Mouse (Mus musculus) CD4-positive, CD25-positive, alpha-beta regulatory T cell, adult 4 months (primary cell): ENCODE results near the gene Vav2. TPM values are rescaled to one million over a fixed set of nuclear protein-coding genes. Genes with fewer than 3 reads are reported as not detected.
A peak's percentile ranks its signal among the peaks of the same experiment; 100 is the strongest.

Experiments
- ATAC-seq: one replicate; pipeline ENCODE4 v1.8.0; 2017
- polyA plus RNA-seq, 2 experiments: library from polyadenylated mRNA; unstranded; fragments of 100-300 nt; shearing (Covaris generic); gene quantifications; one replicate each; pipeline ENCODE4 v1.2.1; 2017

Gene Vav2
- polyA plus RNA-seq, 2 experiments from 2014 or later, result 9.9 to 10.0 TPM

GRCm38 (mm10) chr2:27408194-27408593 lies 18.6 kb downstream of the Vav2 start:
- ATAC-seq, result no peak

- ATAC-seq, result peak; percentile 57
Observed at GRCm38 (mm10) chr2:27406928-27407327, 19.9 kb downstream of the Vav2 start.

- peak; percentile 35 for ATAC-seq
Observed at GRCm38 (mm10) chr2:27405094-27405884, 21.5 kb downstream of the Vav2 start.

- peak; percentile 65 for ATAC-seq
Observed at GRCm38 (mm10) chr2:27404375-27405093, 22.3 kb downstream of the Vav2 start.

- ATAC-seq, result no peak
Observed at GRCm38 (mm10) chr2:27401544-27401943, 25.3 kb downstream of the Vav2 start.

- ATAC-seq, result no peak
Observed at GRCm38 (mm10) chr2:27400083-27400482, 26.8 kb downstream of the Vav2 start.

- ATAC-seq, result no peak
Observed at GRCm38 (mm10) chr2:27396656-27397440, 30.0 kb downstream of the Vav2 start.

GRCm38 (mm10) chr2:27394158-27394832 lies 32.5 kb downstream of the Vav2 start:
- ATAC-seq, result no peak

GRCm38 (mm10) chr2:27392278-27392677 lies 34.6 kb downstream of the Vav2 start:
- ATAC-seq, result no peak

GRCm38 (mm10) chr2:27390775-27391174 lies 36.1 kb downstream of the Vav2 start:
- ATAC-seq, result no peak

GRCm38 (mm10) chr2:27390325-27390724 lies 36.5 kb downstream of the Vav2 start:
- ATAC-seq, result no peak

GRCm38 (mm10) chr2:27389272-27390162 lies 37.3 kb downstream of the Vav2 start:
- ATAC-seq, result no peak

GRCm38 (mm10) chr2:27387209-27387608 lies 39.6 kb downstream of the Vav2 start:
- ATAC-seq, result no peak

GRCm38 (mm10) chr2:27381698-27382097 lies 45.1 kb downstream of the Vav2 start:
- ATAC-seq, result no peak

GRCm38 (mm10) chr2:27381254-27381653 lies 45.6 kb downstream of the Vav2 start:
- no peak for ATAC-seq

GRCm38 (mm10) chr2:27377876-27378275 lies 49.0 kb downstream of the Vav2 start:
- no peak for ATAC-seq

- ATAC-seq, result no peak
Observed at GRCm38 (mm10) chr2:27377164-27377563, 49.7 kb downstream of the Vav2 start.

- ATAC-seq, result no peak
Observed at GRCm38 (mm10) chr2:27375141-27375540, 51.7 kb downstream of the Vav2 start.

- ATAC-seq, result no peak
Observed at GRCm38 (mm10) chr2:27373349-27373748, 53.5 kb downstream of the Vav2 start.

GRCm38 (mm10) chr2:27371450-27371849 lies 55.4 kb downstream of the Vav2 start:
- no peak for ATAC-seq

- ATAC-seq, result no peak
Observed at GRCm38 (mm10) chr2:27368980-27369379, 57.9 kb downstream of the Vav2 start.

GRCm38 (mm10) chr2:27365296-27365695 lies 61.5 kb downstream of the Vav2 start:
- ATAC-seq, result no peak
